Mouse (Mus musculus) fibroblast of lung, adult 2 months (primary cell): ENCODE data around the gene Limk2.
A peak's percentile ranks its signal among the peaks of the same experiment; 100 is the strongest.

ENCODE experiments used
- DNase-seq: peaks from one replicate; pipeline ENCODE4 v3.0.0-alpha.2; 2011; ENCODE audit warnings: low read depth

Limk2 gene

DNA sequence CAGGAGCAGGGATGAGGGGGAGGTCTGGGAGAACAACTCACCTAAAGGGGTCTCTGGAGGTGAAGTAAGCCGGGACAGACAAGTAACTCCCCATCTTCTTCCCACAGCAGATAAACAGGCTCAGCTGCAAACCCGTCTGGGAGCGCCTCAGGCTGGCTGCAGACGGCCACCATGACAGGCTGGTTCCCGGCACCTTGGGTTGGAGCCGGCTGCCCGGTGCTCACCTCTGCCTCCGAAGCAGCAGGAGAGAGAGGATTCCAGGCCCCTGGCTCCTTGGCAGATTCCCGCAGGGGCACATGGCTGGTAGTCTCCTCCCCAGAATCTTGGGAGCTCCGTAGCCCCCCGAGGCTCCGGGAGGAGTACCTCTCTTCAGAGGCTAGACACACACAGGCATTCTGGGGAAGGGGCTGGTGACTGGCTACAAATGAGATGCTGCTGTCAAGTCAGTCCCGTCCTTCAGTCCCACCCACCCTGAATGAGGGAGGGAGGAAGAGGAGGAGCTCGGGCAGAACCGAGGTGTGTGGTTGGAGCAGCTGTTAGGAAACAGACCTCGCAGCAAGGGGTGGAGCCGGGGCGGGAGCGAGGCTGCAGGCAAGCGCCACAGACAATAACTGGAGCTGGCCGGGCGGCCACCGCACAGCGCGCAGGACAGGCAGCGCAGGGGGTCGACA, 37.9 kb downstream of the Limk2 start:
- DNase-seq, result peak; percentile 81

DNA sequence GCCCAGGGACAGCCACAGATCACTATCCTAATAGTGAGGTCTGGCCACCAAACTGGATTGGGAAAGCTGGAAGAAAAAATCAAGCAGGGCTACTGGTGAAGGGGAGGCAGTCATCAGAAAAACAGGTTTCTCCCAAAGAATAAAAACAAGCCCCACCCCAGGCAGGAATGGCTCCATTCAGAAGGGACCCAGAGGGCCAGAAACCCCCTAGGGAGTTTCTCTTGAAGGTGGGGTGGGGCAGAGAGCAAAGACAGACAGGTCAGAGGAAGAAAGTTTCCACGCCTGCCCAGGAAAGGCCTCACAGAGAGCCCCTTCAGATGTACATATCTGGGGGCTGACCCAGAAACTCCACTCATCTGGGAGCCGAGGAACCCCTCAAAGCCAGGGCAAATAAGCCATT, 38.8 kb downstream of the Limk2 start:
- DNase-seq, result no peak

DNA sequence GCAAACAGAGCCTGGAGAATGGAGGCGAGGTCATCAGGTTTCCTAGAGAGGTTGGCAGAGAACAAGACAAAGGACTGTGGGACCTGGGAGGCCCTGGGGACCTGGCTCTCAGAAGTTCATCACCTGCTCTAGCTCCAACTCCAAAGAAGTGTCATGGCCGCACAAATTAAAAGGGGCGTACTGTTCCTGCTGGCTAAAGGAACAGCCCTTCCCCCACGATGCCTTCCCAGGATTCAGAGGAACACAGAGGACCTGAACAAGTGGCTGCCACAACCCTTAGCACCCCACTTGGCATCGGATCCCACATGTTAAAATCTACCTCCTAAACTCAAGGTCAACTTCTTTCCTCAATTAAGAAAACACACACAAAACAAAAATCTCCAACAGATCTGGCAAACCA, 39.5 kb downstream of the Limk2 start:
- DNase-seq, result no peak

DNA sequence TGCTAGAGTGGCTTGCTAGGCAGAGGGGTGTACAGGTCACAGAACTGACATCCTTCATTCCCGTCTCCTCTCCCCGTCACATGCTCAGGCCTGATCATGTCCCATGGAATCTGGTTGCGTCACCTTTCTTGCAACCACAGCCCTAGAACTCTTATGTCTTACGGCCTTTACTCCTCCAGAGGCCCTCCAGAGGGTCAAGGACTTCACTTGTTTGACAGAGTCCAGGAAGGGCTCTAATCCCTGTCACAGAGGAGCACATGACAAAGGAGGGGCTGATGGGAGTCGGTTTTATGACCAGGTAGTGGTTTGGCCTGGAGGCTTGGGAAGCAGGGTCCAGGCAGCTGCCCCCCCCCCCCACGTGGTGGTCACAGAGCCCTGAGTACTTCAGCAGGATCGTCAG, 40.0 kb downstream of the Limk2 start:
- no peak for DNase-seq

DNA sequence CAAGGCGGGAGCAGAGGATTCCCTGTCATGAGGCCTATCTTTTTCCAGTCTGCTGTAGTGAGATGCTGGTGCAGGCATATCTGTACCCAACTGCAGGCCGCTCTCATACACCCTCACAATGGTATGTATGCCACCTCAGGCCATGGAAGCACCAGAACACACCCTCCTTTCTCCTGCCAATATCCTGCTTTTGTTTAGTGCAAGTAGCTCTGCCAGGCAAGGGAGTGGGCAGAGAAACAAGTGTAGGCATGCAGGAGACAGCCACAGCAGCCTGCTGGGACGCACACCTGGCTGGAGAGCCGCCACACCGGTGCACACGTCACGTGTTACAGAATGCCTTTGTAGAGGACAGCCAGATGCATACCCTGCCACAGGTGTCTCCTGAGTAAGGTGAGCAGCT, 42.6 kb downstream of the Limk2 start:
- no peak for DNase-seq

DNA sequence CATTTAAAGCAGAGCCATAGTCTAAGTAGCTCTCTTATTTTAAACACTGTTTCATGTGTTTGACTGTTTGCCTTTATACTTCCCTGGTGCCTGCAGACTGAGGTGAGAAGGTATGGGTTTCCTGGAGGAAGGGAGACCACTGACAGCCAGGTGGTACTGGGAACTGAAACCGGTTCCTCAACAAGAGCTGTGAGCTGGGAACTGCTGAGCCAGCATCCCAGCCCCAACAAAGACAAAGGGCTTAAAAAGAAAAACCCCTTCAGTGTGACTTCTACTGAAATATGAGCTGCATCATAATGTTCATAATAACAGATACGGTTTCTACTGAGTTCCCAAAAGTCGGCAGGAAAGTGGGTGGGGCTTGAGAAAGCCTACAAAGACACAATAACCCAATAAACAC, 46.1 kb downstream of the Limk2 start:
- DNase-seq, result no peak

DNA sequence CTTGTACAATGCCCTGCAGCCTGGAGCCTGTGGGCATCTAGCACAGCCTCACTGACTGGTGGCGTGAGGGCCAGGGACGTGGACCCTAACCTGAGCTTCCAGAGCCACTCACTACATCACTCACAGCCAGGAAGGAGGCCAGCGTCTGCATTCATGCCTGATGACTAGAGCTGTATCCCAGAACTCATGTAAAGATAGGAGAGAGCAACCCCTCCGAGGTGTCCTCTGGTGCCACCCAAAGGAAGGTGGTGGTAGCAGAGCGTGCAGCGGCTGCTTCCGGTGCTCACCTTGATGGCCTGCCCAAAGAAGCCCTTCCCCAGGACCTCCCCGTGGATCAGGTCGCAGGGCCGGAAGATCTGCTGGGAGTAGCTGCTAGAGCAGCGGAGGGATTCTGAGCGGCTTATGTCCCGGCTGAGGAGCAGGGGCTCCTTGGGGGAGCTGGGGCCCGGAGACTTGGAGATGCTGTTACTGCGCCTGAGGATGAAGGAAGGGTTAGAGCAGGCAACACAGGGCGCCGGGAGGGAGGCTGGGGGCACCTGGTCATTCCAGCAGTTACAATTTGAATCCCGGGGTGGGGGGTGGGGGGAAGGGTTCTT, 55.9 kb downstream of the Limk2 start:
- DNase-seq, result no peak

DNA sequence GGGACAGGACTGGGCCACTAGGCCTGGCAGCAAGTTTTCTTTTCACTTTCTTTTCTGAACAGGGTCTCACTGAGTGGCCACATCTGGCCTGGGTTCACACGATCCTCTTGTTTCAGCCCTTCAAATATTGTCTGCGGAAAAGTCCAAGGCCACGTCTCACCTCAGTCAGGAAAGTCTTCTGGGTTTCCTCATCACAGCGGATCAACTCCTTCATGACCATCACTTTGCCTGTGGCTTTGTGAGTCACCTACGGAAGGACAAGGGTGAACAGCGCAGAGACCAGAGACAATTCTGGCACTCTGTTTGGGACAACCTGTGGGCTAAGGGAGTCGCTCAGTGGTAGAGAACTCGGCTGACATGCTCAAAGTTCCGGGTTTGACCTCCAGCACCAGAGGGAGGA, 56.9 kb downstream of the Limk2 start:
- DNase-seq, result no peak

DNA sequence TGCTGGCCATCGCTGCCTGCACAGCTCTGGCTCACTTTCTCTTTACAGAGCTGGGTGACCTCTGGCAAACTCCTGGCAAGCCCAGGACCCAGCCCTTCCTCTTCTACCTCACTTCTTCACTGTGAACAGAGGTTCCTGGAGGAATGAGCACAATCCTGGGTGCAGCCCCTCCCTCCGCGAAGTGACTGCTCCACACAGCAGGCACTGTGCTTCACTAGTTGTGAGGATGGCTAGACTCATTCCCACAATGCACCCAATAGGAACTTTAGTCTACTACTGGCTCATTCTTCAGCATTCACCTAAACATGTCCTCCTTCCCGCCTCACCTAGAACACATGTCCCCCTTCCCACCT, 59.7 kb downstream of the Limk2 start:
- no peak for DNase-seq

DNA sequence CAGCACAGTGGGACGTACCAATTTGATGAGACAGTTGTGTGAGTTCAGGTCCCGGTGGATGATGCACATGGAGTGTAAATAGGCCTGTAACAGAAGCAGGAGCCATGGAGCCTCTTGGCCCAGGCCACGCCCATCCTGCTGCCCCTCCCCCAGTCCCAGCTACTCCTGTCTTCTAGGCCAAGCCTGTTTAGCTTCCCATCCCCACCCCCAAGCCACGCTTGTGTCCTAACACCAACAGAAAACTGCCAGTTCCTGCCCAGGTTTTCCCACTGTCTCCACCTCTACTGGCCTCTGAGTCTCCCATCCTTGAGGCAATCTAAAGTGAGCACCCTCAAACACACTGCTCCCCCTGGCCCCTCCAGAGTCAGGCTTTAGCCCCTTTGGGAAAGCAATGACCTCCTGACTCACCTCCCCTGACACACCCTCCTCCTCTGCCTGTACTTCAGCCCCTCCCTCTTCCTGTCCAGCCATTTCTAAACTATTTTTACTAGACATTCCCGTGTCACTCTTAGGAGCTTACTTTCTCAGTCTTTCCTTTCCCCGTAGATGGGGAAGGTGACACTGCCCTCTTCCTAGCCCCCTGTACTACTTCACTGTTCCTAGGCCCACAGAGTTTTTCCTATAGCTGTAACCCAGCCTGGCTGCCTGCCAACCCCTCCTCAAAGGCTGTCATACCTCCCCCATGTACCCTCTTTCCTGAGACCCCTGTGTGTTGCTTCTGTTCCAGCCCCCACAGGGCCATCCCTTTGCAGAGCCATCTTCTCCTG, 60.2 kb downstream of the Limk2 start:
- DNase-seq, result no peak

DNA sequence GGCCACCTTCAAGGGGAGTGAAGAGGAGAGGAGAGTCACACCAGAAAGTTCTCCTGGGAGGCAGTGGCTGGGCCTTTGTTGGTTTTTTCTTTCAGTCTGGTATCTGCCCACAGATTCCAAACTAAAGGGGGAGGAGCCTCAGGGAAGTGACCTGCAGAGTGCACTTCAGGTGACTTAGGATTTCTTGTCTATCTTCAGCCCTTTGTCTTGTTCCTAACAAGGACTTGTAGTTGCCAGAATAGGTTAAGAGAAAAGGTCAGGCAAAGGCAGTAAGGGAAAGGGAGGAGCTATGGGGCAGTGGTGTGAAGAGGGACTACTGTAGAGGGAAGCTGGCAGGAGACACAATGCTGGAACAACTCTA, 61.2 kb downstream of the Limk2 start:
- no peak for DNase-seq

DNA sequence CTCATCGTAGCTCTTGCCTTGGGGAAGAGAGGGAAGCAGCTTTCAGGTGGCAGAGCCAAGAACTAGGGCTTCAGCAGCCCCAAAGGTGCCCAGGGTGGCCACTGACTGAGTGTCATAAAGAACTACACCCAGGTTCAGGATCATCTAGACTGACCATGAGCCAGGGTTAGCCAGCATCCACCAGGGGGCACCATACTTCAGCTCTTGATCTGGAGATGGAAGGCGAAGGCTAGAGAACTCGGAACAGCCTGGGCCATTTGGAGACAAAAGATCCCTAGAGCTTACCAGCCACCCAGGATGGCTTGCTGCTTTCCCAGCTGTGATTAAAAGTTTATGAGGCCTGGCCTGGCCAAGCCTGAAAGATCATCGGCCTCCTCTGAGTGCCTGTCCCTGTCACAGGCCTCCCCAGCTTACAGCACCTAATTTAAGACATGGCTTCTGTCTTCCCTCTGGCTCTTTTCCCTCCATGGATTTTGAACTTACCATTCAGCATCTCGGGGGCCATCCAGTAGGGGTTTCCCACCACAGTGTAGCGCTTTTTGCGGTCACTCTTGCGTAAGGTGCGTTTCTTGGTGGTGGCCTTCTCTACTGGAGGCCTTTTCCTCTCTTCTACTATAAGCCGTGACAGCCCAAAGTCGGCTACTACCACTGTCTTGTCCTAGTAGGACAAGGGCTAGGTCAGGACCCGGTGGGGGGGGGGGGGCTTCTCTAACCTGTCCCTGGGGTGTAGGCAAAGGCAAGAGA, 61.7 kb downstream of the Limk2 start:
- peak; percentile 54 for DNase-seq

DNA sequence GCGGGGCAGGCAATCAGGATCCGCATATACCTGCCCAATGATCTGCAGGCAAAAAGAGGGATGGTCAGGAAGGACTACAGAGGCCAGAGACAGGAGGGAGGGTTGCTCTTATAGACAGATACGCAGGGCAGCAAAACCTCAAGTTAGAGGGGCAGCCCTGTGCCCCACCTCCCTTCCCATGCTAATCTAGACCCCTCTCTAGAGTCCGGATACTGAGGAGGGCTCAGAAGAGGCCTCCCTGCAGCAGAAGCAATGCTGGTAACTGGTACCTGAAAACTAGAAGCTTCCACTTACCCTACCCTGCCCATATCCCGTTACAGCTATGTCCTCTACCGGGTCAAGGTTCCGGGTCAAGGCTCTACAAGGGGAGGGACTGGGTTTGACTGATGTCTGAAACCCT, 62.6 kb downstream of the Limk2 start:
- no peak for DNase-seq

DNA sequence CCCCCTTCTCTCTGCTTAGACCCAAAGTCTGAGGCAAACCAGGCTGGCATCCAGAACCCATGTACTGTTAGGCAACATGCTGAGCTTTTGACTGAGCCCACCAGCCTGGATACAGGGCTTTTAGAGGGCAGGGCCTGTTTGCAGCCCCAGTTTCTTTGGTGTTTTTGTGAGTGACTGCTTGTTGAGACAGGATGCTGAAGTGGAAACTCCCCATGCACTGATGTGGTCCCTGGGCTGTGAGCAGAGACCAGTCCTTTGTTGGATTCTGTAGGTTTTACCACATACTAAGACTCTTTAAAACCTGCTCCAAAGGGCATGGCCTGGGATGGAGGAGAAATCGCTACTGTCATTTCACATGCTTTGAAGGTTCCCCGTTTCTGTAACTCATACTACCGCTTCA, 64.1 kb downstream of the Limk2 start:
- no peak for DNase-seq

DNA sequence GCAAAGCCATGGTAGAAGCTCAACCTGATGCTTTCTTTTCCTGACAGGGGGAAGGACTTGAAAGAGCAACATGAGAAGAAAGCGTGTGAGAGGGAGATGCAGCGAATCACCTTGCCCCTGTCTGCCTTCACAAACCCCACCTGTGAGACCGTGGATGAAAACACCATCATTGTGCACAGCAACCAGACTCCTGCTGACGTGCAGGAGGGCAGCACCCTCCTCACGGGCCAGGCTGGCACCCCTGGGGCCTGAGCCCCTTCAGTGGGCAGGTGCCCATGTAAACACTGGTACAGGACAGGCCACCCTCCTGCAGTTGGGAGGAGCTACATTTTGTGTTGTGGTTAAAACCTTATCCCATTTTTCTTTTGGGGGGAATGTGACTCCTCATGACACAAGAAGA, 67.5 kb downstream of the Limk2 start:
- DNase-seq, result no peak

DNA sequence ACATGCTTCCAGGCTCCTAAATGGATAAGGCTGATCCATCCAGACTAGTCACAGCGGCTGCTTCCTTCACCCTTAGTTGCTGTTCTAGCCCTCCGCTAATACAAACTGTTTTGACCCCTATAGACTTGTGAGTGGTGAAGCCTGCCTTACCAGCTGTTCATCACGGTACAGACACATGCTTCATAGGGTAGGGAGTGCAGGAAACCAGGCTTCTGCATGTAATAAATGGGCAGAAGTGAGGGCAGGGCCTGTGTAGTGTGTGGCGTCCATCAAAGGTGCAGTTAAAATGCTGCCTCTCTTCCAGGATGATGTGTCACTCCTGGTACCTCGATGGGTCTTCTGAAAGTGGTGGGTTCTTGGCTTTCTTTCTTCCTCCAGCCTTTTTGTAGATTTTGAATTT, 71.0 kb downstream of the Limk2 start:
- DNase-seq, result no peak

DNA sequence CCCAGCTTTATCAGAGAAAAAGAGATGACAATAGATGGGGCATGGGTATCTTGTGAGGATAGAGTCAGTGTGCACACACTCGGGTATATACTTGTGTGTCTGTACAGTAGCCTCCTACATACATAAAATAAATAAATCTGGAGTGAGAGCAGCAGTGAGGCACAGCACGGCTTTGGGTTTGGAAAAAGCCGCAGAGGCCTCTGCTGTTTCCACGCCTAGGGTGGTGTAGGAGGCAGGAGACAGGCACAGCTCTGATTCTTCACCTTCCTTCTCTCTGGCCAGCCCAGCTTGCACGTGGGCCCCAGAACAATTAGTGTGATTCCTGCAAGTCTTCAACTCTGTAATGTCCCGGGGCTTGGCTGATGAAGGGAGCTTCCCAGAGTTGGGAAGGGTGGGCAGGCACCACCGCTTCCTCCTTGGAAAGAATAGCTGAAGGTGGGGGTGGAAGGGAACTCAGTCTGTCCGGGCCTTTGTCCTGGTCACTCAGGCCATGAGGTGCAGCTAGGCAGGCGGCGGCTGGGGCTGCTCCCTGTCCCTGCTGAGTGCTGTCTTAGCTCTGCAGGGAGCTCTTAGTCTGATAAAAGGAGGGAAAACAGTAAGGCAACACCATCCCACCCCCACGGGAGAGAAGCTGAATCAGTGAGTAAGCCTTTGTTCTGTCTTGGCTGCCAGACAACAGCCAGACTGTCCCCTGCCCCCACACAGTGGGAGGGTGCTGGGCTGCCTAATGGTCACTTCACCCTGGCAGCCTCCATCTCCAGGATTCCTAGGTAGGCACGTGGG, 71.6 kb downstream of the Limk2 start:
- DNase-seq, result peak; percentile 81

DNA sequence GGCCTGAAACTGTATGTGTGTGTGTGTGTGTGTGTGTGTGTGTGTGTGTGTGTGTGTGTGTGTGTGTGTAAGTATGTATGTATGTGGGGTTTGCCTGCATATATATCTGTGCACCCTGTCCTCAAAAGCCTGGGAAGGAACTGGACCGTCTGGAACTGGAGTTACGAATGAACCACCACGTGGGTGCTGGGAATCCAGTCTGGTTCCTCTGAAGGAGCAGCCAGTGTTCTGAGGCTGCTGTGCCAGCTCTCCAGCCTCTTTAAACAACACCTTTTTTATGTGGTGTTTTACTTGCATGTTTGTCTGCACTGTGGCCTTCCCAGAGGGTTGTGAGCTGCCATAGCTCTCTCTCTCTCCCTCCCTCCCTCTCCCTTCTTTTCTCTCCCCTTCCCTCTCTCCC, 72.4 kb downstream of the Limk2 start:
- DNase-seq, result no peak

DNA sequence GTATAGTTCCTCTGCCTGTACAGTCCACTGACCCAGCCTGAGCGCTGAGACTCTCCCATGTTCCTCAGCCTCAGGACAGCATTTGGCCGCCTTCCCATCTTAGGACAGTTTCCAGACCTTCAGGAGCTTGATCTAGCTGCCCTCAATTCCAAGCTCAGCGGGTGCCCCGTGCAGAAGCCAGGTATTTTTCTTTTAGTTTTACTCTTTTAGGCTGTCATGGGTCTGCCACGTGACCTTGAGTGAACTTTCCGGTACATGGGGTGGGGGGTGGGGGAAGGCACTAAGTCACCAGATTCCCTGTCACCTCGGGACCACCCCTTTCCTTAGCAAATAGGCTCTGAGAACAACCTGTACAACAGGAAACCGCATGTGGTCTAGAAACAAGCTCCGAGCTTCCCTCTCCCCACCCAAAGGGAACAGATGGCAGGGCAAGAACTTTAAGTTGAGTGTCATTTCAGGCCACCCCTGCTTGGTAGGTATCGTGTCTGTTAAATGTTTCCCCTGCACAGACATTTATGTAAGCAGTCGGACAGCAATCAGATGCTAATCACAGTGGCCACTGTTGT, 73.3 kb downstream of the Limk2 start:
- no peak for DNase-seq

DNA sequence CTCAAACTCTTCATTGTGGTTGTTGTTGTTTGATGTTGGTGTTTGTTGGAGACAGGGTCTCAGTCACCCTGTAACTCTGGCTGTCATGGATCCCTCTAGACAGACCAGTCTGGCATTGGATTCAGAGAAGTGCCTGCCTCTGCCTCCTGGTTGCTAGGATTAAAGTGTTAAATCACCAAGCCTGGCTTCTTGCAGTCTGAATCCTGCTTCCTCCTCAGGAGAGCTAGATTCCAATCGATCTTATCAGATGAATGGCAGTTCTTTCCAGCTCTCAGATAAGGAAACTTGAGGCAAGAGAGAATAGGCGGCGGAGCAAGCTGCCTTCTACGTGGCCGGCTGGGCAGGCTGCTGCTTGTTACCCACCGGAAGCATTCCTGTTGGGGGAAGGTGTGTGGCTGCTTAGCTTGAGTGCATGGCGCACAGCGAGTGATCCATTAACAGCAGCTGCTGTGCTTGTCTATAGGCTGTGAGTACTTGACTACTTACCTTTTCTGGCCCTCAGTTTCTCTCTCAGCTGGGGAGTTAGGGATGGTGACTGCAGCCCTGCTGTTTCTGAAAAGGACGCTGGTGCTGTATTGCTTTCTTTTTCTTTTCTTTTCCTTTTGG, 74.2 kb downstream of the Limk2 start:
- no peak for DNase-seq

DNA sequence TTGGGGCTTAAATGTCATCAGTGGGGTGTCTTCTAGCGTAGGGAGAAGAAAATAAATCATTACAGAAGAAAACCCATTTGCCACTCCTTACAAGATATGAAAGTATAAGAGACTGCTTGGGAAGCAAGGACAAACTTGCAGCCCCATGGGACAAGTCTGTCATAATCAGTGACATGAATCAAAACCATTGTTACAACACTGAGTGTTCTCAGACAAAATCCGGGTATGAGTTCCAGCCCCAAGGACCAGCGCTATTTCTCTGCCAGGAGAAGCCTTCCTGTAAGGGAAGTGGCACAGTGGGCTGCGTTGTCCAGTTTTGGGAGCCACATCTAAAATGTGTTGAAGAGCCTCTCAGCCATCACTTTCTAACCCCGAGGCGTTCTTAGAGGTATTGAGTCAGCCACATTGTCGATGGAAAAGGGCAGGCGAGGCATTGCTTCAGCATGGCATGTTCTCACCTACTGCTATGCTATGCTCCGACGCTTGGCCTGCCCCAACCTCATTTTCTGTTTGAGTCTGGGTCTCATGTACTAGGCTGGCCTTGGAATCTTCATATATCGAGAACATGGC, 74.8 kb downstream of the Limk2 start:
- no peak for DNase-seq
